Mouse (Mus musculus) liver, embryonic 13.5 days (tissue): ENCODE measurements around the gene Auts2. TPM values are rescaled to one million over a fixed set of nuclear protein-coding genes. Genes with fewer than 3 reads are reported as not detected.

Experiments
- ATAC-seq: fragments of 200-750 bp; cut with Nextera tagmentation; 2 replicates; pipeline ENCODE4 v1.8.0; 2017; ENCODE audit warnings: low read depth, mild to moderate bottlenecking, moderate number of reproducible peaks, moderate library complexity
- DNase-seq: peaks from one replicate; pipeline ENCODE4 v3.0.0; 2022
- H3K27ac ChIP-seq: fragments of 300-500 bp; sonication (generic); 2 replicates; pipeline ENCODE4 v1.5.1; 2015; ENCODE audit warnings: moderate library complexity, mild to moderate bottlenecking, inconsistent platforms
- H3K27me3 ChIP-seq: fragments of 300-500 bp; sonication (generic); 2 replicates; pipeline ENCODE4 v1.6.1; 2015; ENCODE audit warnings: mild to moderate bottlenecking, inconsistent platforms
- H3K36me3 ChIP-seq: fragments of 300-500 bp; sonication (generic); 2 replicates; pipeline ENCODE4 v1.6.1; 2015; ENCODE audit warnings: mild to moderate bottlenecking, inconsistent platforms
- H3K4me1 ChIP-seq: fragments of 300-500 bp; sonication (generic); replicated peaks from 2 replicates; pipeline ENCODE4 v1.6.1; 2015; ENCODE audit warnings: inconsistent platforms
- H3K4me2 ChIP-seq: fragments of 300-500 bp; sonication (generic); 2 replicates; pipeline ENCODE4 v1.6.1; 2015; ENCODE audit warnings: inconsistent platforms, mild to moderate bottlenecking, moderate library complexity
- H3K4me3 ChIP-seq: fragments of 300-500 bp; sonication (generic); replicated peaks from 2 replicates; pipeline ENCODE4 v1.5.1; 2015; ENCODE audit warnings: mild to moderate bottlenecking, inconsistent platforms
- H3K9ac ChIP-seq: fragments of 300-500 bp; sonication (generic); 2 replicates; pipeline ENCODE4 v1.6.1; 2015; ENCODE audit warnings: mild to moderate bottlenecking, inconsistent platforms
- H3K9me3 ChIP-seq: fragments of 300-500 bp; sonication (generic); replicated peaks from 2 replicates; pipeline ENCODE4 v1.6.1; 2016; ENCODE audit warnings: inconsistent platforms
- WGBS: fragments of 180-500 bp; shearing (Covaris S2); methylation state at CpG from one replicate; pipeline ENCODE4 v1.1.7; 2015; ENCODE audit not compliant: insufficient replicate concordance; 5-methylcytosine and 5-hydroxymethylcytosine counted together
- polyA plus RNA-seq: library from polyadenylated mRNA; unstranded; fragments of >200 nt; fragmentation: Nextera tagmentation; extraction: Ambion mirVana; gene quantifications from 2 replicates; pipeline ENCODE4 v1.2.1, GENCODE M21; 2015

Gene Auts2
- polyA plus RNA-seq, 1 experiment from 2014 or later = 1.5 TPM

- no peaks in the 10 kb centered on the region for H3K4me1 ChIP-seq
- no peak overlapping the region for H3K9ac ChIP-seq
- DNase-seq = no peak
- no peaks in the 10 kb centered on the region for H3K36me3 ChIP-seq
- H3K9me3 ChIP-seq = no peaks in the 10 kb centered on the region
- no peak overlapping the region for H3K27ac ChIP-seq
- no peaks in the 10 kb centered on the region for H3K27me3 ChIP-seq
- no peak overlapping the region for H3K4me2 ChIP-seq
- no peak for ATAC-seq
- H3K4me3 ChIP-seq = no peak overlapping the region
- WGBS = 65% methylated on average over 12 of the region's 12 CpGs
These were observed 626.2 kb downstream of the Auts2 start for GRCm38 (mm10) chr5:131916791-131917403.

- ATAC-seq (no peak), DNase-seq (no peak)
- H3K27ac ChIP-seq = no peak overlapping the region
- no peaks in the 10 kb centered on the region for H3K4me1 ChIP-seq
- 77% methylated on average over 8 of the region's 8 CpGs for WGBS
- H3K9me3 ChIP-seq = no peaks in the 10 kb centered on the region
- H3K36me3 ChIP-seq = no peaks in the 10 kb centered on the region
- H3K4me2 ChIP-seq = no peak overlapping the region
- H3K9ac ChIP-seq = no peak overlapping the region
- H3K4me3 ChIP-seq = no peak overlapping the region
- H3K27me3 ChIP-seq = no peaks in the 10 kb centered on the region
These were observed 629.6 kb downstream of the Auts2 start for GRCm38 (mm10) chr5:131913562-131913961.

GRCm38 (mm10) chr5:131912983-131913382, 630.2 kb downstream of the Auts2 start:
- 30% methylated on average over 1 of the region's 1 CpGs for WGBS
- ATAC-seq (no peak), DNase-seq (no peak)
- H3K9ac ChIP-seq = no peak overlapping the region
- no peaks in the 10 kb centered on the region for H3K36me3 ChIP-seq
- H3K27ac ChIP-seq = no peak overlapping the region
- H3K4me1 ChIP-seq = no peaks in the 10 kb centered on the region
- H3K4me2 ChIP-seq = no peak overlapping the region
- H3K4me3 ChIP-seq = no peak overlapping the region
- no peaks in the 10 kb centered on the region for H3K9me3 ChIP-seq
- H3K27me3 ChIP-seq = no peaks in the 10 kb centered on the region

- no peak overlapping the region for H3K4me3 ChIP-seq
- DNase-seq = no peak
- no peaks in the 10 kb centered on the region for H3K4me1 ChIP-seq
- no peak overlapping the region for H3K27ac ChIP-seq
- H3K36me3 ChIP-seq = no peaks in the 10 kb centered on the region
- WGBS = 56% methylated on average over 3 of the region's 3 CpGs
- ATAC-seq = no peak
- H3K9me3 ChIP-seq = no peaks in the 10 kb centered on the region
- H3K9ac ChIP-seq = no peak overlapping the region
- H3K27me3 ChIP-seq = no peaks in the 10 kb centered on the region
- H3K4me2 ChIP-seq = no peak overlapping the region
These were observed 636.8 kb downstream of the Auts2 start for GRCm38 (mm10) chr5:131906313-131906712.

GRCm38 (mm10) chr5:131904478-131904877, 638.7 kb downstream of the Auts2 start:
- Histone ChIP-seq H3K9me3 (no peaks in the 10 kb centered on the region), H3K36me3 (no peaks in the 10 kb centered on the region), H3K4me3 (no peak overlapping the region), H3K27ac (no peak overlapping the region), H3K9ac (no peak overlapping the region), H3K27me3 (no peaks in the 10 kb centered on the region), H3K4me2 (no peak overlapping the region), H3K4me1 (no peaks in the 10 kb centered on the region)
- WGBS = 66% methylated on average over 10 of the region's 10 CpGs
- DNase-seq (no peak), ATAC-seq (no peak)

GRCm38 (mm10) chr5:131898048-131898638, 645.0 kb downstream of the Auts2 start:
- Histone ChIP-seq H3K27ac (no peak overlapping the region), H3K36me3 (no peaks in the 10 kb centered on the region), H3K27me3 (no peaks in the 10 kb centered on the region), H3K4me3 (no peak overlapping the region), H3K4me2 (no peak overlapping the region), H3K4me1 (no peaks in the 10 kb centered on the region), H3K9me3 (no peaks in the 10 kb centered on the region), H3K9ac (no peak overlapping the region)
- WGBS = 62% methylated on average over 4 of the region's 4 CpGs
- DNase-seq (no peak), ATAC-seq (no peak)

GRCm38 (mm10) chr5:131886636-131887035, 656.5 kb downstream of the Auts2 start:
- Histone ChIP-seq H3K27ac (no peak overlapping the region), H3K4me1 (no peaks in the 10 kb centered on the region), H3K27me3 (no peaks in the 10 kb centered on the region), H3K4me2 (no peak overlapping the region), H3K36me3 (no peaks in the 10 kb centered on the region), H3K4me3 (no peak overlapping the region), H3K9me3 (no peaks in the 10 kb centered on the region), H3K9ac (no peak overlapping the region)
- ATAC-seq (no peak), DNase-seq (no peak)
- WGBS = 89% methylated on average over 3 of the region's 3 CpGs

- Histone ChIP-seq H3K27me3 (no peaks in the 10 kb centered on the region), H3K4me1 (no peaks in the 10 kb centered on the region), H3K4me3 (no peak overlapping the region), H3K4me2 (no peak overlapping the region), H3K9ac (no peak overlapping the region), H3K27ac (no peak overlapping the region), H3K36me3 (no peaks in the 10 kb centered on the region), H3K9me3 (no peaks in the 10 kb centered on the region)
- no peak for ATAC-seq
- DNase-seq = no peak
These were observed 666.6 kb downstream of the Auts2 start for GRCm38 (mm10) chr5:131876569-131876968.

- H3K4me3 ChIP-seq = no peak overlapping the region
- WGBS = 66% methylated on average over 4 of the region's 4 CpGs
These were observed 667.2 kb downstream of the Auts2 start for GRCm38 (mm10) chr5:131875976-131876375.

GRCm38 (mm10) chr5:131873116-131873515, 670.0 kb downstream of the Auts2 start:
- no peak for DNase-seq
- H3K27ac ChIP-seq = no peak overlapping the region
- H3K4me3 ChIP-seq = no peak overlapping the region
- no peak overlapping the region for H3K4me2 ChIP-seq
- H3K4me1 ChIP-seq = no peaks in the 10 kb centered on the region
- WGBS = 57% methylated on average over 4 of the region's 4 CpGs
- no peak for ATAC-seq
- H3K9me3 ChIP-seq = no peaks in the 10 kb centered on the region
- no peak overlapping the region for H3K9ac ChIP-seq
- H3K36me3 ChIP-seq = no peaks in the 10 kb centered on the region
- no peaks in the 10 kb centered on the region for H3K27me3 ChIP-seq

More at GRCm38 (mm10) chr5:131875976-131876375, 667.2 kb downstream of the Auts2 start:
- DNase-seq (no peak), ATAC-seq (no peak)
- Histone ChIP-seq H3K36me3 (no peaks in the 10 kb centered on the region), H3K9me3 (no peaks in the 10 kb centered on the region), H3K27ac (no peak overlapping the region), H3K9ac (no peak overlapping the region), H3K4me2 (no peak overlapping the region), H3K4me1 (no peaks in the 10 kb centered on the region), H3K27me3 (no peaks in the 10 kb centered on the region)

GRCm38 (mm10) chr5:131869711-131870499, 673.2 kb downstream of the Auts2 start:
- H3K27ac ChIP-seq = no peak overlapping the region
- WGBS = 78% methylated on average over 11 of the region's 11 CpGs
- no peaks in the 10 kb centered on the region for H3K4me1 ChIP-seq
- DNase-seq (no peak), ATAC-seq (no peak)
- H3K9ac ChIP-seq = no peak overlapping the region
- no peaks in the 10 kb centered on the region for H3K9me3 ChIP-seq
- H3K4me3 ChIP-seq = no peak overlapping the region
- no peak overlapping the region for H3K4me2 ChIP-seq
- H3K27me3 ChIP-seq = no peaks in the 10 kb centered on the region
- no peaks in the 10 kb centered on the region for H3K36me3 ChIP-seq
